Mouse (Mus musculus): ENCODE data around the gene Ripor2.

GRCm38 (mm10) chr13:24565230-24565949 is 16.6 kb upstream of the Ripor2 start:
- TF ChIP-seq CTCF (IDR thresholded peaks at IDR 0.05; ENCODE audit: low read depth): no peak
- TF ChIP-seq EP300 (IDR thresholded peaks at IDR 0.05; ENCODE audit: low read depth): no peak
